Mouse (Mus musculus): ENCODE data around the gene Bcl6. TPM values are rescaled to one million over a fixed set of nuclear protein-coding genes. Genes with fewer than 3 reads are reported as not detected.
A peak's percentile ranks its signal among the peaks of the same experiment; 100 is the strongest.

Bcl6 gene
- polyA plus RNA-seq (2016; fragmentation: Nextera tagmentation; extraction: Ambion mirVana) = 0.41 and 0.48 TPM in 2 replicates

DNA sequence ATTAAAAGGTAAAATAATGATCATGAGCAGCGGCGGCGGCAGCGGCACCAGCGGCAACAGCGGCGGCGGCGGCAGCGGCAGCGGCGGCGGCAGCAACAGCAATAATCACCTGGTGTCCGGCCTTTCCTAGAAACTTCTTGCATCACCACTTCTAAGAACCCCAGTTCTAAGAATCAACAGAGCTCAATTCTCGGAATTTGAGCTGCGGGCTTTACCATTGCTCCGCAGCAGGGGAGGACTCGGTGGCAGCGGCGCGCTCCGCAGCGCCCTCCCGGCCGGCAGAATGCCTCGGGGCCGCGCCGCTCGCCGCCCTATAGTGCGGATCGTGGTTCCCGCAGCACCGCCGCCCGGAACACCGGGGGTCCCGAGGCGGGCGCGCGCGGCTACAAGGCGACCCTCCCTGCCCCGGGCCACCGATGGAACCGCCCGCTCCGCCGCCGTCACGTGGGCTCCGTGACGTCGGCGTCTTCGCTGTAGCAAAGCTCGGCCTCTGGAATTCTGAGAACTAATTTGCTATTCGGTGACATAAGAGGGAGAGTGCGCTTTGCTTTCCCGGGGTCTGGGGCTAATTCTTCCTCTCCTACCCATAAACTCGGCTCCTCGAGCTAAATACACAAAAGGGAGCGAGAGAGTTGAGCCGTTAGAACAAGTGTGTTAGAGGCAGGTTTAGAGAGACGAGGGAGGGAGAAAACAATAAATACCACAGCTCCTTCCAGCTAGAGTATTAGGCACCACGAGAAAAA is at the start of gene Bcl6, which contains the start of gene Gm37419:
Gene Bcl6 (minus strand): TSS at position 387 of the 743 bp plus-strand sequence.
Gene Gm37419 (plus strand): TSS at position 17 of the 743 bp plus-strand sequence.
- Histone ChIP-seq H3K4me3 (replicated peaks) (peak within 1 kb of the TSS; percentile 71), H3K9me3 (no peaks in the 10 kb centered on the region), H3K36me3 (no peaks in the 10 kb centered on the region), H3K27ac (peak within 1 kb of the TSS; percentile 98), H3K4me2 (peak within 1 kb of the TSS; percentile 93), H3K27me3 (peaks cover 33% of the 10 kb centered on the region), H3K9ac (replicated peaks) (peak within 1 kb of the TSS; percentile 79), H3K4me1 (replicated peaks) (peaks cover 45% of the 10 kb centered on the region)
- under 1% methylated on average over 68 of the region's 68 CpGs for WGBS
- ATAC-seq (ENCODE audit: insufficient number of reproducible peaks, insufficient read depth, low FRiP score, low TSS enrichment, low read depth) = peak; percentile 71

GRCm38 (mm10) chr16:24036398-24036797 is 47.7 kb upstream of the Bcl6 start:
- Histone ChIP-seq H3K4me1 (replicated peaks) (no peaks in the 10 kb centered on the region), H3K4me2 (no peak overlapping the region), H3K9ac (replicated peaks) (no peak overlapping the region), H3K9me3 (0 out of 2 replicates have a peak, but pooled peaks cover 3% of the 10 kb centered on the region), H3K36me3 (no peaks in the 10 kb centered on the region), H3K27ac (no peak overlapping the region), H3K4me3 (replicated peaks) (no peak overlapping the region), H3K27me3 (no peaks in the 10 kb centered on the region)
- 82% methylated on average over 3 of the region's 3 CpGs for WGBS
- ATAC-seq (ENCODE audit: insufficient number of reproducible peaks, insufficient read depth, low FRiP score, low TSS enrichment, low read depth) = no peak

DNA sequence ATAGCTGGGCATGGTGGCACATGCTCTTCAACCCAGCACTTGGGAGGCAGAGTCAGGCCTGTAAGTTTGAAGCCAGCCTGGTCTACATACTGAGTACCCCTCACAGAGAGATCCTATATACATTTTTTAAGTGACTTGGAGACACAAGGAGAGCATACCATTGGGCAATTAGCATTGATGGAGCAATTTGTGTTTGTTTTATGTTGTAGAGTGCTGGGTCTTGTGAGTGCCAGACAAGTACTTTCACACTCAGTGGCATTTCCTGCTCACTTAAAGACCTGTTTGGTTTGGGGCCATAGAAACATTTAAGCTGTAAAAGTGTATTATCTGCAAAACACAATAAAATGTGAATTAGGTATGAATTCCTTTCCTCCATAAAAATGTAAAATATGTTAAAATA is 47.1 kb upstream of the Bcl6 start:
- Histone ChIP-seq H3K36me3 (no peaks in the 10 kb centered on the region), H3K4me2 (no peak overlapping the region), H3K9me3 (0 out of 2 replicates have a peak, but pooled peaks cover 3% of the 10 kb centered on the region), H3K9ac (replicated peaks) (no peak overlapping the region), H3K4me1 (replicated peaks) (no peaks in the 10 kb centered on the region), H3K4me3 (replicated peaks) (no peak overlapping the region), H3K27ac (no peak overlapping the region), H3K27me3 (no peaks in the 10 kb centered on the region)
- ATAC-seq (ENCODE audit: insufficient number of reproducible peaks, insufficient read depth, low FRiP score, low TSS enrichment, low read depth) = no peak

DNA sequence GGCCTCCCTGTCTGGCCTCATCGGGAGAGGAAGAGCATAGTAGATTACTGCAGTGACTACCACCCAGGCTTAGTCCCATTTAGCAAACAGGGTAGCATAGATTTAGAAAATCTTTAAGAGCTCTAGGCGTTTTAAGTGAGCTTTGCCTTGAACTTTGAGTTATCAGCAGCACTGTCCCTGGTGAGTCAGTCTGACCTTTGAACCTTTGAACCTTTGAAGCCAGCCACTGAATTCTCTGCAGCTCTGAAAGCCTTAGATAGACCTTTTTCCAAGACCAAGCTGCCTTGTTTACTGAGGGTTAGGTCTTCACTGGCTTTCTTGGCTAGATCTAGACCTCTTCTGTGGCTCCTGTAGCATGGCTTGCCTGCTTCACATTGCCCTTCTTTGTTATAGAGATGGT is 45.8 kb upstream of the Bcl6 start:
- Histone ChIP-seq H3K9ac (replicated peaks) (no peak overlapping the region), H3K36me3 (no peaks in the 10 kb centered on the region), H3K27me3 (no peaks in the 10 kb centered on the region), H3K4me3 (replicated peaks) (no peak overlapping the region), H3K9me3 (0 out of 2 replicates have a peak, but pooled peaks cover 3% of the 10 kb centered on the region), H3K4me1 (replicated peaks) (no peaks in the 10 kb centered on the region), H3K27ac (no peak overlapping the region), H3K4me2 (no peak overlapping the region)
- 50% methylated on average over 2 of the region's 2 CpGs for WGBS
- no peak for ATAC-seq (ENCODE audit: insufficient number of reproducible peaks, insufficient read depth, low FRiP score, low TSS enrichment, low read depth)

- Histone ChIP-seq H3K9me3 (0 out of 2 replicates have a peak, but pooled peaks cover 3% of the 10 kb centered on the region), H3K4me2 (no peak overlapping the region), H3K36me3 (no peaks in the 10 kb centered on the region), H3K27me3 (no peaks in the 10 kb centered on the region), H3K27ac (no peak overlapping the region), H3K4me1 (replicated peaks) (no peaks in the 10 kb centered on the region), H3K9ac (replicated peaks) (no peak overlapping the region), H3K4me3 (replicated peaks) (no peak overlapping the region)
- WGBS = 93% methylated on average over 5 of the region's 5 CpGs
- no peak for ATAC-seq (ENCODE audit: insufficient number of reproducible peaks, insufficient read depth, low FRiP score, low TSS enrichment, low read depth)
Measured at GRCm38 (mm10) chr16:24033259-24033658, 44.6 kb upstream of the Bcl6 start.

GRCm38 (mm10) chr16:24029965-24030672 is 41.5 kb upstream of the Bcl6 start:
- no peak overlapping the region for H3K27ac ChIP-seq
- no peaks in the 10 kb centered on the region for H3K36me3 ChIP-seq
- H3K4me1 ChIP-seq (replicated peaks) = no peaks in the 10 kb centered on the region
- no peak for ATAC-seq (ENCODE audit: insufficient number of reproducible peaks, insufficient read depth, low FRiP score, low TSS enrichment, low read depth)
- H3K9ac ChIP-seq (replicated peaks) = no peak overlapping the region
- 70% methylated on average over 2 of the region's 2 CpGs for WGBS
- no peak overlapping the region for H3K4me3 ChIP-seq (replicated peaks)
- H3K4me2 ChIP-seq = no peak overlapping the region
- H3K9me3 ChIP-seq = no peaks in the 10 kb centered on the region
- no peaks in the 10 kb centered on the region for H3K27me3 ChIP-seq

- Histone ChIP-seq H3K4me2 (no peak overlapping the region), H3K27me3 (no peaks in the 10 kb centered on the region), H3K4me3 (replicated peaks) (no peak overlapping the region), H3K36me3 (no peaks in the 10 kb centered on the region), H3K4me1 (replicated peaks) (no peaks in the 10 kb centered on the region), H3K27ac (no peak overlapping the region), H3K9me3 (no peaks in the 10 kb centered on the region), H3K9ac (replicated peaks) (no peak overlapping the region)
- WGBS = 54% methylated on average over 7 of the region's 7 CpGs
- ATAC-seq (ENCODE audit: insufficient number of reproducible peaks, insufficient read depth, low FRiP score, low TSS enrichment, low read depth) = no peak
Measured at GRCm38 (mm10) chr16:24025442-24025841, 36.8 kb upstream of the Bcl6 start.

DNA sequence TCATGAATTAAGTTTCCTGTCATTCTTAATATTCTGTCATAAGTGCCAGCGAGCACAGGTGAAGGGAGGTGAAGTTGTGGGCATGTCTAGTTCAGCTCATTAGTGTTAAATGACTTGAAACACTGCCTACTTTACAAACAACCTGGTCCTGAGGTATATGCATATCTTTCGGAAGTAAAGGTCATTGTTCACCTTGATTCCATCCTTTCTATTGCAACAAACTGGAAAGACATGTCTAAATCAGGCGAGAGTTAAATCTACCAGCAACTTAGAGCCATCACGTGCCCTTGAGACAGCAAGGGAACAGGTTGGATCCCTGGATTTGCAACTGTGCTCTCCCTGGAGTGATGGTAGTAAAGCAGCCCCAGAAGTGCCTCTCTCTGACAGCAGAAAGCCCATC is 34.0 kb upstream of the Bcl6 start:
- 79% methylated on average over 4 of the region's 4 CpGs for WGBS
- Histone ChIP-seq H3K27ac (no peak overlapping the region), H3K4me2 (no peak overlapping the region), H3K9ac (replicated peaks) (no peak overlapping the region), H3K9me3 (no peaks in the 10 kb centered on the region), H3K4me1 (replicated peaks) (no peaks in the 10 kb centered on the region), H3K4me3 (replicated peaks) (no peak overlapping the region), H3K36me3 (no peaks in the 10 kb centered on the region), H3K27me3 (no peaks in the 10 kb centered on the region)
- no peak for ATAC-seq (ENCODE audit: insufficient number of reproducible peaks, insufficient read depth, low FRiP score, low TSS enrichment, low read depth)

DNA sequence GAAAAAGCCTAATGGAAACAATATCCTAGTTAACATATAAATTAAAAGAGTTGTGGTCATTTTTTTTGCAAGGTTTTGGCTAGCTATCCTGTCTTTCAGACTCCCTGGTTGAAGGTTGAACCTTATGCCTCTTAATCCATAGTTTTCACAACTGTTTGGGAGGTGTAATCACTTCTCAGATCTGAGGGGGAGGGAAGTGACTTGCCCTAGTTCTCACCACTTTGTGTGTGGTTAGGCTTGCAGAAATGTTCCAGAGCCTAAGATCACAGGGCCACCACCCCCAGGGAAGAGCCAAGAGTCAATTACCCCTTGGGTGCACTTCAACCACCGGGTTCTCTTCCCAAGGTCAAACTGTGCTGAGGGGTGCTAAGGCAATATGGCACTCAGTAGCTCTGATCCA is 33.1 kb upstream of the Bcl6 start:
- ATAC-seq (ENCODE audit: insufficient number of reproducible peaks, insufficient read depth, low FRiP score, low TSS enrichment, low read depth) = no peak
- Histone ChIP-seq H3K36me3 (no peaks in the 10 kb centered on the region), H3K4me2 (no peak overlapping the region), H3K27ac (no peak overlapping the region), H3K4me3 (replicated peaks) (no peak overlapping the region), H3K9me3 (no peaks in the 10 kb centered on the region), H3K27me3 (no peaks in the 10 kb centered on the region), H3K9ac (replicated peaks) (no peak overlapping the region), H3K4me1 (replicated peaks) (no peaks in the 10 kb centered on the region)
- 50% methylated on average over 1 of the region's 1 CpGs for WGBS

DNA sequence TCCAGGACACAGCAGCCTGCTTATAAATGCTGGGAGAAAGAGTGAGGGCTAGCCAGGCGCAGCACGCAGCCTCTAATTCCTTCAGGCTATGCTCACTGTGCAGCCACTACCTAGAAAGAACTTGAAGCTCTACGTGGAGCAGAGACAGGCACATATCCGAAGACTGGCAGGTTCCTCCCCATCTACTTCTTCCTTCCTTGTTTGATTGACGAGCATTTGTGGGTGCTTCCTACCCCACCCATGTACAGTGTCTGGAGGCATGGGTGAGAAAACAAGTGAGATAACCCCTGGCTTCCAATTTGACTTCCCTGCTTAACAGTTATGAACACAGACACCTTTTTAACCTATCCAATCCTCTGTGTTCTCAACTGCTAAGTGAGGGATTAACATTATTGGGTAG is 28.1 kb upstream of the Bcl6 start:
- no peaks in the 10 kb centered on the region for H3K36me3 ChIP-seq
- H3K4me1 ChIP-seq (replicated peaks) = no peaks in the 10 kb centered on the region
- 40% methylated on average over 5 of the region's 5 CpGs for WGBS
- H3K4me3 ChIP-seq (replicated peaks) = no peak overlapping the region
- no peak overlapping the region for H3K9ac ChIP-seq (replicated peaks)
- no peak overlapping the region for H3K4me2 ChIP-seq
- H3K27ac ChIP-seq = no peak overlapping the region
- no peak for ATAC-seq (ENCODE audit: insufficient number of reproducible peaks, insufficient read depth, low FRiP score, low TSS enrichment, low read depth)
- no peaks in the 10 kb centered on the region for H3K9me3 ChIP-seq
- no peaks in the 10 kb centered on the region for H3K27me3 ChIP-seq

DNA sequence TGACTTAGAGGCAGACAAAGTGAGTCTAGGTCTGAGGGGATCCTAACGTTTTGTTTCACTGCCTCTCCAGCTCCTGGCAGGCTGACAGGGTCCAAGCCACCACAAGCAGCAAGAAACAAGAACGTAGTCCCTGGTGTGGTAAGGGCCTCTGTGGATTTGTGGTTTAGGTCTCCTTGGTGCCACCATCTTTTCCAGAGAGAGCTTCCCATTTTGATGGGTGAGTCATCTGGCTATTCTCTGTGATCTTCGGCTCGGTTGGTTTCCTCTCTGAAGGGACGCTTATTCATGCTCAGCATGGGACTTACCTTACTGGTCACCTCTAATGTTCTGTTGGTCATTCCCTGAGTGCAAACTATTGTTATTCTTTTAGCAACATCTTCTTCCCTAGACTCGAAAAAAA is 27.6 kb upstream of the Bcl6 start:
- H3K9me3 ChIP-seq = no peaks in the 10 kb centered on the region
- WGBS = 43% methylated on average over 6 of the region's 6 CpGs
- no peak overlapping the region for H3K27ac ChIP-seq

More for the DNA sequence above, 27.6 kb upstream of the Bcl6 start:
- no peak overlapping the region for H3K9ac ChIP-seq (replicated peaks)
- no peaks in the 10 kb centered on the region for H3K27me3 ChIP-seq
- H3K4me1 ChIP-seq (replicated peaks) = no peaks in the 10 kb centered on the region
- no peak overlapping the region for H3K4me3 ChIP-seq (replicated peaks)
- no peak for ATAC-seq (ENCODE audit: insufficient number of reproducible peaks, insufficient read depth, low FRiP score, low TSS enrichment, low read depth)
- no peaks in the 10 kb centered on the region for H3K36me3 ChIP-seq
- H3K4me2 ChIP-seq = no peak overlapping the region
